Mouse (Mus musculus): ENCODE results near the gene Galnt9. TPM values are rescaled to one million over a fixed set of nuclear protein-coding genes. Genes with fewer than 3 reads are reported as not detected.

The Galnt9 gene
- polyA plus RNA-seq (2016; fragmentation: Nextera tagmentation; extraction: Ambion mirVana), result not detected in 2 replicates

DNA sequence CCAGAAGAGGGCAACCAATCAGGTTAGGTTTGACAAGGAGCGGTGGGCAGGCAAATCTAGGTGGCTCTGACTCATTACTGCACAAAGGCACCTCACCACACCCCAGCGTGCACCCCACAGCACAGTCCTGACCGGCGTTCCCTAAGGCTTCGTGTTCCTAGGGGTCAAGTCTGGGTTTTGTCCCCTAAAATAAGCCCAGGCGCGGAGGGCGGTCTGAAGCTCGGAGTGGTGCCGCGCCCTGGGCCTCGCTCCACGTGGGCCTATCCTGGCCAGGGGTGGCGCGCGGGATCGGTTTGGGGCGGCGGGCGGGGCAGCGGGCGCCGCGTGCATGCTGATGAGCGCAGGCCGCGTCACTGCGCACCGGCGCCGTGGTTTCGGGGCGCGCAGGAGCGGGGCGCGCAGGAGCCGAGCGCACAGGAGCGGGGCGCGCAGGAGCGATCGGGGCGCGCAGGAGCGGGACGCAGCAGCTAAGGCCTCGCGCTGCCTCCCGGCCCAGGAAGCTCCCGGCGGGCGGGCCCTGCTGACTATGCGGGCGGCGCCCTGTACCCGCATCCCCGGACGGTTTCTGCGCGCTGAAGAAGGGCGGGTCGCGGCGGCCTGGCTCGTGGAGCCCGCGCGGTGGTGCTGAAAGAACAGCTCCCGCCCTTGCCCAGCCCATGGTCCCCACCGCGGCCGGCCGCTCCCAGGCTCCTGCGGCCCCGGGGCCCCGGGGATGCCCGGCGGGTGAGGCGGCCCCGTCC, at the start of gene Galnt9:
Gene Galnt9 (plus strand): TSS at position 405 of the 740 bp plus-strand sequence.
- peaks cover 96% of the 10 kb centered on the region for H3K27me3 ChIP-seq (ENCODE audit: insufficient read depth, poor library complexity, severe bottlenecking)
- DNase-seq (ENCODE audit: low spot score), result peak; percentile 83
- WGBS, result under 1% methylated on average over 81 of the region's 82 CpGs

DNA sequence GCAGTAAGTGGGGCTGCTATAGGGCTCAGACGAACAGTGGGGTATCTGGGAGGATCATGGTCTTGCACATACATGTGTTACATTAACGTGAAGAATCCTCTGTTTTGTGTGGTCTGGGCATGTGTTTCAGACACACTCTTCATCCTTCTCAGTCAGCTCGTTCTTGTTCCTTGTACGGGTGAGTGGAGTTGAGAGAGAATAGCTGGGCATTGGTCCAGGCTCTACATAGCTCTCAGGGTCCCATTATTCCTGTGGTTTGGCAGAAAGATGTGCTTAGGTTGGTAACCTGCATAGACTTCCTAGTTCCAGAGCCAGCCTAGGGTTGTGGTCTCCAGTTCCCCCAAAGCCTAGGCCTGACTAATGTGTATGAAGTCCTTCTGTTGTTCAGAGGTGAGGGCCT, 49.8 kb upstream of the Galnt9 start:
- no peak for DNase-seq (ENCODE audit: low spot score)
- no peaks in the 10 kb centered on the region for H3K9me3 ChIP-seq
- 79% methylated on average over 4 of the region's 4 CpGs for WGBS
- 0 out of 2 replicates have a peak, but pooled peaks cover 3% of the 10 kb centered on the region for H3K4me1 ChIP-seq
- no peaks in the 10 kb centered on the region for H3K36me3 ChIP-seq
- no peak overlapping the region for H3K27ac ChIP-seq
- H3K4me3 ChIP-seq, result no peak overlapping the region
- peaks cover 54% of the 10 kb centered on the region for H3K27me3 ChIP-seq (ENCODE audit: insufficient read depth, poor library complexity, severe bottlenecking)

More for the DNA sequence above, at the start of gene Galnt9:
- H3K9me3 ChIP-seq, result no peaks in the 10 kb centered on the region
- peaks cover 8% of the 10 kb centered on the region for H3K4me1 ChIP-seq
- H3K36me3 ChIP-seq, result no peaks in the 10 kb centered on the region
- peak within 1 kb of the TSS; percentile 54 for H3K4me3 ChIP-seq
- H3K27ac ChIP-seq, result no peak within 1 kb of the TSS

DNA sequence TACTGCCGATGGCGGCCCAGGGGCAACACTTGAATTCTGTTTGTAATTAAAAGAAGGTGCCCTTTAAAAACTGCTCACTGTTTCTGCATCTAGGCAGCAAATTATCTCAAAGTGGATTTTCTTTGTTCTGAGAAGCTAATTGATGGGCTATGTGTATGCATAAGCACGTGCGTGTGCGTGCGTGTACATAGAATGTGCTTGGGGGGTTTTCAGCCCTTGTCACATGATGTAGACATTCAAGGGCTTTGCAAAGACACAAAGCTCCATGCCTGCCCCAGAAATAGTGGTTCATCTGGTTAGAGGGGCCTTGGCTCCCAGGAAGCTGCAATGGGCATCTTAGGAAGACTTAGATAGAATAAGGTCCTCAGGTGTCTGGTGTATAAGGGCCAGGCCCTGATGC, 49.1 kb upstream of the Galnt9 start:
- WGBS, result 93% methylated on average over 6 of the region's 6 CpGs
- Histone ChIP-seq H3K27me3 (ENCODE audit: insufficient read depth, poor library complexity, severe bottlenecking) (peaks cover 54% of the 10 kb centered on the region), H3K4me1 (0 out of 2 replicates have a peak, but pooled peaks cover 3% of the 10 kb centered on the region), H3K4me3 (no peak overlapping the region), H3K9me3 (no peaks in the 10 kb centered on the region), H3K27ac (no peak overlapping the region), H3K36me3 (no peaks in the 10 kb centered on the region)
- DNase-seq (ENCODE audit: low spot score), result no peak

DNA sequence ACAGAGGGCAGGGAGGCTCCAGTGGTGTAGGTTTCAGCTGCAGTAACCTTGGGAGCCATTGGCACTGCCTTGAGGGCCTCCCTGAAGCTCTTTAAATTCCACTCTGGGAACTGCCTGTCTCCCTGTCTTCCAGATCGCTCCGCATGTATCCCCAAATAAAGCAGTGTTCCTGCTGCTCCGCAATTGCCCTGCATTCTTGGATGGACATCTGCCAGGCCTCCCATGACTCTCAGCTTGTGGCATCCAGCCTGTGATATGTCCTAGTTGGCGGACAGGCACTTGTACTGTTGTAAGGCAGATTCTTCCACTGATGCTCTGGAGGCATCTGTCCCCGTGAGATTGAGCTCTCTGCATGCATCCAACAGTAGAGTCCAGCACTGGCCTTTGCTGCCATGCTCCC, 46.6 kb upstream of the Galnt9 start:
- H3K27ac ChIP-seq, result no peak overlapping the region
- H3K36me3 ChIP-seq, result no peaks in the 10 kb centered on the region
- H3K4me3 ChIP-seq, result no peak overlapping the region
- WGBS, result 61% methylated on average over 5 of the region's 5 CpGs
- H3K27me3 ChIP-seq (ENCODE audit: insufficient read depth, poor library complexity, severe bottlenecking), result peaks cover 45% of the 10 kb centered on the region
- no peaks in the 10 kb centered on the region for H3K9me3 ChIP-seq
- no peak for DNase-seq (ENCODE audit: low spot score)
- 0 out of 2 replicates have a peak, but pooled peaks cover 3% of the 10 kb centered on the region for H3K4me1 ChIP-seq

DNA sequence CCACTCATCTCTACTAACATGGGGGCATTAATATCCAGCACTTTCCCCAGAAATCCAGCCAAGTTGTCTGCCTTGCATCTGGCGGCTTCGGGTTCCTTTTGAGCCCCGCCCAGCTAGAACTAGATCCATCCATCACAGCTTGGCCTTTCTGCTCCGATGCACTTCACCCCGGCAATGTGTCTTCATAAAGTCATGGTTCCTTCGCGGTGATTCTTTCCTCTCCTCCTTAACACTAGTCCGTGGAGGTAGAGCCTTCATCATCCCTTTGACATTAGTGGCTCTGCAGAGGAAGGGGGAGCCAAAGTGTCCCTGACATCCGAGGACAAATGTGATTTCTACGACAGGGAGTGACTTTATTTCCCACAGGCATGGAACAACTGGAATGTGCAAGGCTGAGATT, 46.1 kb upstream of the Galnt9 start:
- Histone ChIP-seq H3K27ac (no peak overlapping the region), H3K27me3 (ENCODE audit: insufficient read depth, poor library complexity, severe bottlenecking) (peaks cover 40% of the 10 kb centered on the region), H3K4me1 (0 out of 2 replicates have a peak, but pooled peaks cover 3% of the 10 kb centered on the region), H3K9me3 (no peaks in the 10 kb centered on the region), H3K4me3 (no peak overlapping the region), H3K36me3 (no peaks in the 10 kb centered on the region)
- no peak for DNase-seq (ENCODE audit: low spot score)
- WGBS, result 66% methylated on average over 10 of the region's 10 CpGs

DNA sequence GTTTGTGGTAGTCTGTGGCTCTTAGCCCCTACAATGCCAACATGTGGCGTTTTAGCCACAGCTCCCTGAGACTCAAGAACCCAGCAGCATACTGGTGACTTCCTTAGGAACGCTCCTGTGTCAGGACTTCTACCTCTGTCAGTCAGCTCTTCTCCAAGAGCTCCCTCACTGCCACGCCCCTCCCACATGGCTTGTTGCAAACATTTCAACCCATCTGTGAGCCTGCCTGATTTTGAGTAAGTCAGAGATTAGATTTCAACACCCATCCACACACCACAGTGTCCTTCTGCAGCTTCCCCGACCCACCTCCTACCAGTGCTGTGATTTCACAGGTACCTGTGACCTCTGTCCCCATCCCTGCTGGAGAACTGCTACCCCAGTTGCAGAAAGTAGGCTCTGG, 43.9 kb upstream of the Galnt9 start:
- H3K9me3 ChIP-seq, result no peaks in the 10 kb centered on the region
- 0 out of 2 replicates have a peak, but pooled peaks cover 3% of the 10 kb centered on the region for H3K4me1 ChIP-seq
- H3K27me3 ChIP-seq (ENCODE audit: insufficient read depth, poor library complexity, severe bottlenecking), result peaks cover 34% of the 10 kb centered on the region
- no peaks in the 10 kb centered on the region for H3K36me3 ChIP-seq
- no peak overlapping the region for H3K27ac ChIP-seq
- WGBS, result 36% methylated on average over 4 of the region's 4 CpGs
- H3K4me3 ChIP-seq, result no peak overlapping the region
- DNase-seq (ENCODE audit: low spot score), result no peak

DNA sequence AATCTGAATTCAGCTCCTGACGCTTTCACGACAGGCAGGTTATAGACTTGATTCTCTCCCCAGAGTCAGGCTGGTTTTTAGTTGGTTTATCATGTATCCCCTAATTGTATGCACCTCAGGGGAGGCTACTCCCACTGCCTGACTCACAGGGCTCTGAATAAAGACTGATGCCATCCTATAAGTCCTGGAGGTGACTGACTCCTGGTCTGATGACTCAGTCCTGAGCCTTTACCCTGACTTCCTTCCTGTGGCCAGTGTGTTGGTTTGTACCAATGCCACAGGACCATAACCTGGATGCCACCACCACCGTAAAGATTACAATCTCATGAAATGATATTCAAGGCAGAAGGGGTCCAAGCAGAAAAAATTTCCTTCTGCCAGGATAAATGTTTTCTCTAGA, 40.8 kb upstream of the Galnt9 start:
- 88% methylated on average over 3 of the region's 3 CpGs for WGBS
- no peak for DNase-seq (ENCODE audit: low spot score)
- no peaks in the 10 kb centered on the region for H3K9me3 ChIP-seq
- H3K27ac ChIP-seq, result no peak overlapping the region
- no peaks in the 10 kb centered on the region for H3K36me3 ChIP-seq
- H3K27me3 ChIP-seq (ENCODE audit: insufficient read depth, poor library complexity, severe bottlenecking), result peaks cover 12% of the 10 kb centered on the region
- H3K4me1 ChIP-seq, result peaks cover 7% of the 10 kb centered on the region
- no peak overlapping the region for H3K4me3 ChIP-seq

DNA sequence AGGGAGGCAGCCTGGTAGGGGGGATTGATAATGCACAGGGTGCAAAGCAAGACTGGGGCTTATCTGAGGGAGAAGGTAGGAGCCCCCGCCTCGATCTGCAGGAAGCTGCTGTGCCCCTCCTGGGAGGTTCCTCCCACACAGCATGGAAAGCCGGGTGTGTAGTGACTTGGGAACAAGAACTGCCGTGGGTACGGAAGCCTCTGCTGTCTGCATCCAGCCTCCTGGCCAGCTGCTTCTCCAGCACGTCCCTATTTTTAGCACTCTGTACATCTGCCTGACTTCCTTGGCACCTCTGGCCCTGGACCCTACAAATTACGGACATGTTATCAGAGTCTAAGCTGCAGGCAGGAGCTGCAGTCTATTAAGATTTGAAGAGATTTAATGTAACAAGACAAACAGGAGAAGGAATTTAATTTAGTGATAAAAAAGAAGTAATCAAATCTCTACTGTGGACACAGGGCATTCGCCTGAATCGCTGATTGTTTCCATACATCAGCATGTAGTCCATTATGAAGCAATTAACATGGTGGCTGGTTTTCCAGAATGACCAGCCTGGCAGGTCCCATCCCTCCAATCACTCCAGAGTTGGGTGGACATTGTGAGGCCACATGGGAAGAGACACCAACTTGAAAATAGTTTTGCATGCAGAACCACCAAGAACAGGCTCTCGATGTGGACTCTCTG, 38.4 kb upstream of the Galnt9 start:
- peak overlapping the region; percentile 18; the same call in 1 of the 2 replicates for H3K4me3 ChIP-seq
- no peaks in the 10 kb centered on the region for H3K36me3 ChIP-seq
- no peak for DNase-seq (ENCODE audit: low spot score)
- WGBS, result 43% methylated on average over 10 of the region's 10 CpGs
- no peak overlapping the region for H3K27ac ChIP-seq
- peaks cover 3% of the 10 kb centered on the region; the same call in 1 of the 2 replicates for H3K27me3 ChIP-seq (ENCODE audit: insufficient read depth, poor library complexity, severe bottlenecking)
- H3K9me3 ChIP-seq, result no peaks in the 10 kb centered on the region
- peaks cover 7% of the 10 kb centered on the region for H3K4me1 ChIP-seq

DNA sequence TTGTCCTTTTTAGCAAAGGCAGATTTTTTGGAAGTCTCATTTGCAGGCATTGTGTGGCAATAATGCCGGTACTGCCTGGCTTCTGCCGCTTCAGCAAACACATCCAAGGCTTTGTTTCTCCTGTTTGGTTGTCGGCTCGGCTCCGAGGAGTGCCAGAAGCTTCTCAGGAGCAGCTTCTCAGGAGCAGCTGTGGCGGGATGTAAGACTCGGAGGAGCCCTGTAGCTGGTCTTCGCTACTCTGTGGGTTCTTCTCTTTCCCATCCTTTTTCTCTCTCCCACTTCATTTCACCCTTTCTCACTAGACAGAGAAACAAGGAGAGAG, 37.9 kb upstream of the Galnt9 start:
- Histone ChIP-seq H3K4me1 (peaks cover 7% of the 10 kb centered on the region), H3K4me3 (no peak overlapping the region), H3K36me3 (no peaks in the 10 kb centered on the region), H3K9me3 (no peaks in the 10 kb centered on the region), H3K27me3 (ENCODE audit: insufficient read depth, poor library complexity, severe bottlenecking) (peaks cover 3% of the 10 kb centered on the region; the same call in 1 of the 2 replicates), H3K27ac (no peak overlapping the region)
- DNase-seq (ENCODE audit: low spot score), result no peak
- 72% methylated on average over 8 of the region's 8 CpGs for WGBS

DNA sequence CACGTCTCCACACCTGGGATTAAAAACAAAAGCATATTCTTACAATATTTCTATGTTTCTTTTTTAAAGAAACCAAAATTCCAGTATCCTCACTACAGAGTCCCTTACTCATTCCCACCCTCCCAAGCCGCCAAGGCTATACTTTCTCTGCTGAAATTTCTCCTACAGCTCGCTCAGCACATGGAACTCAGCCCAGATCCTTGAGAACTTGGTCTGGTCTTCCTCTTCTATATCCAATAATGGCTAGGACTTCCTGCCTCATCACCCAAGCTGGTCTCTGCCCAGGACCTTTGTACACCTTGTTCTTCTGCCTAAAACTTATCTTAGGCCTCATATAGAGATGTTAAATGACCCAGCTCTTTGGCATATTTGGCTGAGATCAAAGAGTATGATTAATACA, 37.3 kb upstream of the Galnt9 start:
- Histone ChIP-seq H3K4me3 (no peak overlapping the region), H3K36me3 (no peaks in the 10 kb centered on the region), H3K4me1 (peaks cover 7% of the 10 kb centered on the region), H3K9me3 (no peaks in the 10 kb centered on the region), H3K27me3 (ENCODE audit: insufficient read depth, poor library complexity, severe bottlenecking) (peaks cover 3% of the 10 kb centered on the region; the same call in 1 of the 2 replicates), H3K27ac (no peak overlapping the region)
- no peak for DNase-seq (ENCODE audit: low spot score)
- WGBS, result 72% methylated on average over 3 of the region's 3 CpGs

DNA sequence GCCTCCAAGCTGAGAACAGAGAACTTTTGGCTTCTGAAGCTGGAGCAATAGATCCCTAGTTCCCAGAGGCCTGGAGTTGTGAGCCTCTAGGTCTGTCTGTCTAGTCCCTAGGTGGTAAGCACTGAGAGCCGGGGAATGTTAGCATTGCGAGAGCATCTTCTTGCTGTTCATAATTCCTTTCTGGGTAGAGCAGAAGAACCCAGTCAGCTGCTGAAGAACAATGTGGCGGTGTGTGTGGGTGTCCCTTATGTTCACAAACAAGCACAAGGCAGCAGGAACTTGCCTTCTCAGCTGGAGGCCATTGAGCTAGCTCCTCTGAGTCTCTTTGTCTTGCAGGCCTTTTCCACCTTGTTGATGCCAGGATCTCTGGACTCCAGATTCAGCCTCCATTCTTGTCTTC, 36.2 kb upstream of the Galnt9 start:
- Histone ChIP-seq H3K4me1 (peaks cover 7% of the 10 kb centered on the region), H3K27me3 (ENCODE audit: insufficient read depth, poor library complexity, severe bottlenecking) (peaks cover 3% of the 10 kb centered on the region; the same call in 1 of the 2 replicates), H3K27ac (no peak overlapping the region), H3K4me3 (no peak overlapping the region), H3K36me3 (no peaks in the 10 kb centered on the region), H3K9me3 (no peaks in the 10 kb centered on the region)
- DNase-seq (ENCODE audit: low spot score), result no peak
- 87% methylated on average over 3 of the region's 3 CpGs for WGBS

DNA sequence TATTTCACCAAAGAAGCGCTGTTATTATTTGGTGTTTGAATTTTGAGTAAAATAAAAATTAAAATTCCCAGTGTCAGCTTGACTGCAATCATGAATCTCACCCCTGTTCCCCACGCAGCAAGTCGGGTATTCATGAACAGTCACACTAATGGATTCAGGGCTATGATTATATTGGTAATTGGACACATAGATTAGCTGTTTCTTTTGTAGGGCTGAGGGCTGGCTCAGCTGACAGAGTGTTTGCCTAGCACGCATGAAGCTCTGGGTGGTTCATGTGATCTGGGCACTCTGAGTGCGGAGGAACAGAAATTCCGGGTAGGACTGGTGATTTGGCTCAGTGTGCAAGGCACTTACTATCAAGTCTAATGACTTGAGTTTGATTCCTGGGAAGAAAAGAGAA, 33.8 kb upstream of the Galnt9 start:
- Histone ChIP-seq H3K27me3 (ENCODE audit: insufficient read depth, poor library complexity, severe bottlenecking) (peaks cover 3% of the 10 kb centered on the region; the same call in 1 of the 2 replicates), H3K9me3 (no peaks in the 10 kb centered on the region), H3K4me1 (peaks cover 6% of the 10 kb centered on the region), H3K4me3 (no peak overlapping the region), H3K36me3 (no peaks in the 10 kb centered on the region), H3K27ac (no peak overlapping the region)
- 88% methylated on average over 6 of the region's 6 CpGs for WGBS
- no peak for DNase-seq (ENCODE audit: low spot score)

DNA sequence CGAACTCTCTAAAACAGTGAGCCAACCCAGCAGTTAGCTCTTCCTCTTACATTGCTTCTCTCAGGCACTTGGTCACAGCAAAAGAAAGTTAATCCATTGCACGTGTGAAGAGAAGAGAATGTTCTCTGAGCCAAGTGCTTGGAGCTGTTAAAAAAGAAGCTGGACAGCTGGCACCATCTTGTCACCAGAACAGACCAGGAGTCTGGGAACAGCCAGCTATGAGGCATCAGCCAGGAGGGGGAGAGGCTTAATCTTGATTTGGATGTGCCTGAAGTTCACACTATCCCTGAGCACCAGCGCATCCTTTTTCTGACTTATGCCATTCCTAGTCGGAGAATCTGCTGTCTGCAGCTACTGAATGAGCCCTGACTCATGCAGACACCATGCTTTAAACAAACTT, 30.4 kb upstream of the Galnt9 start:
- no peaks in the 10 kb centered on the region for H3K4me1 ChIP-seq
- WGBS, result 78% methylated on average over 4 of the region's 4 CpGs
- H3K27ac ChIP-seq, result no peak overlapping the region
- no peaks in the 10 kb centered on the region for H3K9me3 ChIP-seq
- no peak overlapping the region for H3K4me3 ChIP-seq
- no peaks in the 10 kb centered on the region for H3K36me3 ChIP-seq
- peaks cover 22% of the 10 kb centered on the region; the same call in 1 of the 2 replicates for H3K27me3 ChIP-seq (ENCODE audit: insufficient read depth, poor library complexity, severe bottlenecking)
- DNase-seq (ENCODE audit: low spot score), result no peak
